Mouse (Mus musculus) CH12.LX (cell line): ENCODE data around the gene Ccdc122. TPM values are rescaled to one million over a fixed set of nuclear protein-coding genes. Genes with fewer than 3 reads are reported as not detected.

Experiments used
- DNase-seq: peaks from one replicate; pipeline ENCODE4 v3.0.0-alpha.2; 2013; ENCODE audit errors: extremely low read depth
- H3K27ac ChIP-seq: 2 replicates; pipeline ENCODE4 v1.5.1; 2012; ENCODE audit warnings: low read depth, mild to moderate bottlenecking, control low read depth, moderate library complexity; ENCODE audit not compliant: insufficient read depth
- H3K27me3 ChIP-seq: replicated peaks from 2 replicates; pipeline ENCODE3; 2012; ENCODE audit warnings: inconsistent platforms
- H3K36me3 ChIP-seq, 2 experiments: replicated peaks in 1 of 2; 2 replicates each; pipeline versions ENCODE3 to v1.6.1; 2012; ENCODE audit warnings: inconsistent platforms in 1 of 2, low read length in 1 of 2, mild to moderate bottlenecking in 1 of 2, mixed read lengths in 1 of 2, moderate library complexity in 1 of 2; ENCODE audit not compliant: control insufficient read depth in 1 of 2, insufficient read depth in 1 of 2
- H3K4me1 ChIP-seq, 2 experiments: 2 replicates each; pipeline ENCODE4 v1.6.1; 2012; ENCODE audit warnings: inconsistent platforms in 1 of 2, moderate library complexity in 1 of 2; ENCODE audit not compliant: insufficient read depth in 2 of 2, control insufficient read depth in 1 of 2
- H3K4me2 ChIP-seq: 2 replicates; pipeline ENCODE4 v1.6.1; 2012; ENCODE audit warnings: low read depth, mild to moderate bottlenecking, control low read depth; ENCODE audit not compliant: poor library complexity, insufficient read depth, severe bottlenecking
- H3K4me3 ChIP-seq, 3 experiments: fragments of 150-350 bp in 1 of 3; sonication (generic) in 1 of 3; replicated peaks in 1 of 3; 2 replicates each; pipeline versions ENCODE3 to v1.5.1; 2011 to 2012; ENCODE audit warnings: low read depth in 2 of 3, low read length in 2 of 3, mild to moderate bottlenecking in 2 of 3, moderate library complexity in 2 of 3, control low read depth in 1 of 3, improper control_type of control experiment in 1 of 3, inconsistent platforms in 1 of 3, mixed read lengths in 1 of 3; ENCODE audit not compliant: poor library complexity in 1 of 3
- H3K79me2 ChIP-seq: replicated peaks from 2 replicates; pipeline ENCODE4 v1.6.1; 2012; ENCODE audit warnings: mild to moderate bottlenecking, moderate library complexity; ENCODE audit not compliant: control insufficient read depth, poor library complexity, insufficient read depth, severe bottlenecking; ENCODE audit errors: extremely low read depth
- H3K9ac ChIP-seq: 2 replicates; pipeline ENCODE4 v1.6.1; 2012; ENCODE audit warnings: low read depth, mild to moderate bottlenecking, control low read depth, moderate library complexity; ENCODE audit not compliant: insufficient read depth
- H3K9me3 ChIP-seq: replicated peaks from 2 replicates; pipeline ENCODE3; 2012; ENCODE audit warnings: low read length, inconsistent platforms, mixed read lengths
- BHLHE40 ChIP-seq: IDR thresholded peaks from 2 replicates; pipeline ENCODE4 v1.6.1; 2011; ENCODE audit warnings: mild to moderate bottlenecking, low read depth, low read length, improper control_type of control experiment
- CHD1 ChIP-seq: IDR thresholded peaks from 2 replicates; pipeline ENCODE4 v1.6.1; 2012; ENCODE audit warnings: low read depth, low read length, improper control_type of control experiment, inconsistent platforms
- CHD2 ChIP-seq: IDR thresholded peaks from 2 replicates; pipeline ENCODE4 v1.6.1; 2011; ENCODE audit warnings: low read length, improper control_type of control experiment
- CTCF ChIP-seq, 2 experiments: IDR thresholded peaks in 1 of 2; conservative IDR thresholded peaks in 1 of 2; 2 replicates each; pipeline ENCODE4 v1.5.1; 2011 to 2012; ENCODE audit warnings: low read depth in 2 of 2, low read length in 2 of 2, improper control_type of control experiment in 1 of 2, inconsistent platforms in 1 of 2, mild to moderate bottlenecking in 1 of 2, moderate library complexity in 1 of 2
- ELF1 ChIP-seq: IDR thresholded peaks from 2 replicates; pipeline ENCODE4 v1.6.1; 2014; ENCODE audit warnings: low read depth, mild to moderate bottlenecking, inconsistent platforms, low read length, improper control_type of control experiment
- EP300 ChIP-seq: IDR thresholded peaks from 2 replicates; pipeline ENCODE4 v1.6.1; 2011; ENCODE audit warnings: low read length, improper control_type of control experiment
- ETS1 ChIP-seq: conservative IDR thresholded peaks from 2 replicates; pipeline ENCODE4 v1.6.1; 2012; ENCODE audit warnings: low read depth, mild to moderate bottlenecking, inconsistent platforms, low read length, improper control_type of control experiment, moderate library complexity
- HCFC1 ChIP-seq: IDR thresholded peaks from 2 replicates; pipeline ENCODE4 v1.6.1; 2012; ENCODE audit warnings: low read depth, mild to moderate bottlenecking, inconsistent platforms, low read length, improper control_type of control experiment
- IRF4 ChIP-seq: IDR thresholded peaks from 2 replicates; pipeline ENCODE4 v1.6.1; 2014; ENCODE audit warnings: low read depth, mild to moderate bottlenecking, inconsistent platforms, low read length, improper control_type of control experiment
- JUN ChIP-seq: IDR thresholded peaks from 2 replicates; pipeline ENCODE4 v1.6.1; 2011; ENCODE audit warnings: low read depth, mild to moderate bottlenecking, low read length, improper control_type of control experiment, moderate library complexity; ENCODE audit not compliant: insufficient read depth
- JUND ChIP-seq: conservative IDR thresholded peaks from 2 replicates; pipeline ENCODE4 v1.6.1; 2011; ENCODE audit warnings: low read depth, low read length, improper control_type of control experiment
- KAT2A ChIP-seq: IDR thresholded peaks from 2 replicates; pipeline ENCODE4 v1.6.1; 2012; ENCODE audit warnings: low read length, improper control_type of control experiment, inconsistent platforms; ENCODE audit not compliant: insufficient replicate concordance
- MAFK ChIP-seq: IDR thresholded peaks from 2 replicates; pipeline ENCODE4 v1.6.1; 2011; ENCODE audit warnings: low read length, improper control_type of control experiment; ENCODE audit not compliant: insufficient replicate concordance
- MAX ChIP-seq: IDR thresholded peaks from 2 replicates; pipeline ENCODE4 v1.6.1; 2011; ENCODE audit warnings: low read length, improper control_type of control experiment
- MAZ ChIP-seq: IDR thresholded peaks from 2 replicates; pipeline ENCODE4 v1.6.1; 2012; ENCODE audit warnings: low read depth, mild to moderate bottlenecking, inconsistent platforms, low read length, improper control_type of control experiment, moderate library complexity
- MEF2A ChIP-seq: IDR thresholded peaks from 2 replicates; pipeline ENCODE4 v1.6.1; 2014; ENCODE audit warnings: low read depth, mild to moderate bottlenecking, inconsistent platforms, low read length, improper control_type of control experiment, borderline replicate concordance
- MXI1 ChIP-seq: IDR thresholded peaks from 2 replicates; pipeline ENCODE4 v1.6.1; 2011; ENCODE audit warnings: mild to moderate bottlenecking, low read depth, low read length, improper control_type of control experiment
- MYC ChIP-seq: IDR thresholded peaks from 2 replicates; pipeline ENCODE4 v1.6.1; 2011; ENCODE audit warnings: low read depth, mild to moderate bottlenecking, improper control_type of control experiment, low read length
- NELFE ChIP-seq: IDR thresholded peaks from 2 replicates; pipeline ENCODE4 v1.6.1; 2011; ENCODE audit warnings: low read depth, low read length, improper control_type of control experiment
- NRF1 ChIP-seq: IDR thresholded peaks from 2 replicates; pipeline ENCODE4 v1.6.1; 2014; ENCODE audit warnings: low read depth, mild to moderate bottlenecking, inconsistent platforms, low read length, improper control_type of control experiment, moderate library complexity
- PAX5 ChIP-seq: IDR thresholded peaks from 2 replicates; pipeline ENCODE4 v1.6.1; 2012; ENCODE audit warnings: low read length, inconsistent platforms, mixed read lengths
- POLR2A ChIP-seq: IDR thresholded peaks from 2 replicates; pipeline ENCODE4 v1.6.1; 2011; ENCODE audit warnings: low read depth, mild to moderate bottlenecking, improper control_type of control experiment, low read length
- RAD21 ChIP-seq: IDR thresholded peaks from 2 replicates; pipeline ENCODE4 v1.6.1; 2011; ENCODE audit warnings: low read depth, mild to moderate bottlenecking, low read length, improper control_type of control experiment, moderate library complexity
- RCOR1 ChIP-seq: conservative IDR thresholded peaks from 2 replicates; pipeline ENCODE4 v1.6.1; 2012; ENCODE audit warnings: low read depth, mild to moderate bottlenecking, inconsistent platforms, low read length, improper control_type of control experiment
- SIN3A ChIP-seq: IDR thresholded peaks from 2 replicates; pipeline ENCODE4 v1.6.1; 2012; ENCODE audit warnings: low read length, improper control_type of control experiment, inconsistent platforms
- SMC3 ChIP-seq: IDR thresholded peaks from 2 replicates; pipeline ENCODE4 v1.6.1; 2011; ENCODE audit warnings: low read depth, low read length, improper control_type of control experiment
- TBP ChIP-seq: conservative IDR thresholded peaks from 2 replicates; pipeline ENCODE4 v1.6.1; 2011; ENCODE audit warnings: low read depth, low read length, improper control_type of control experiment
- TCF12 ChIP-seq: IDR thresholded peaks from 2 replicates; pipeline ENCODE4 v1.6.1; 2014; ENCODE audit warnings: low read depth, mild to moderate bottlenecking, inconsistent platforms, low read length, improper control_type of control experiment
- UBTF ChIP-seq: IDR thresholded peaks from 2 replicates; pipeline ENCODE4 v1.6.1; 2012; ENCODE audit warnings: low read depth, mild to moderate bottlenecking, inconsistent platforms, low read length, improper control_type of control experiment, moderate library complexity
- USF1 ChIP-seq: IDR thresholded peaks from 2 replicates; pipeline ENCODE4 v1.6.1; 2014; ENCODE audit warnings: low read depth, mild to moderate bottlenecking, inconsistent platforms, low read length, improper control_type of control experiment
- USF2 ChIP-seq: conservative IDR thresholded peaks from 2 replicates; pipeline ENCODE4 v1.6.1; 2011; ENCODE audit warnings: low read depth, low read length, improper control_type of control experiment
- ZC3H11A ChIP-seq: IDR thresholded peaks from 2 replicates; pipeline ENCODE4 v1.6.1; 2012; ENCODE audit warnings: low read depth, mild to moderate bottlenecking, inconsistent platforms, low read length, improper control_type of control experiment
- ZMIZ1 ChIP-seq: IDR thresholded peaks from 2 replicates; pipeline ENCODE4 v1.6.1; 2012; ENCODE audit warnings: low read depth, mild to moderate bottlenecking, inconsistent platforms, low read length, improper control_type of control experiment
- ZNF384 ChIP-seq: IDR thresholded peaks from 2 replicates; pipeline ENCODE4 v1.6.1; 2012; ENCODE audit warnings: low read depth, low read length, improper control_type of control experiment, inconsistent platforms
- dilution Hi-C: fragments of 300-500 bp; cut with MboI; formaldehyde crosslinking; loops from 2 replicates; pipeline ENCODE4 v1.14.3; 2020; ENCODE audit warnings: low sequenced_read_pairs; ENCODE audit not compliant: extremely low pct_unique_long_range_greater_than_20kb, extremely low pct_ligation_motif_present
- in situ Hi-C: fragments of 300-500 bp; cut with MboI; formaldehyde crosslinking; loops from 3 replicates; pipeline ENCODE4 v1.14.3; 2019; ENCODE audit warnings: low sequenced_read_pairs, low pct_ligation_motif_present, low pct_unique_long_range_greater_than_20kb, mixed read lengths
- polyA plus RNA-seq: library from polyadenylated mRNA; unstranded; fragments of >175 nt; gene quantifications from 2 replicates; pipeline ENCODE4 v1.2.1, GENCODE M21; 2012; ENCODE audit warnings: low read depth; ENCODE audit not compliant: insufficient read length
- total RNA-seq, 2 experiments: library from RNA; depleted of rRNA; stranded (reverse); fragments of 300-350 nt in 1 of 2; fragments of >200 nt in 1 of 2; gene quantifications; 2 replicates each; pipeline ENCODE4 v1.2.3; 2012 to 2014

Gene Ccdc122
- total and polyA plus RNA-seq, 3 experiments = 4.7 to 21.8 (median 11.6) TPM

GRCm38 (mm10) chr14:77034175-77034915 is 2.2 kb upstream of the Ccdc122 start:
- H3K27ac ChIP-seq = peak overlapping the region; percentile 85
- no peaks in the 10 kb centered on the region for H3K27me3 ChIP-seq
- TF ChIP-seq SIN3A (peak; percentile 98), NELFE (0 out of 2 replicates have a peak, but pooled peaks have one; percentile 36), ETS1 (peak; percentile 90), IRF4 (peak; percentile 85), ELF1 (peak; percentile 53), EP300 (peak; percentile 89), ZNF384 (peak; percentile 69), ZMIZ1 (0 out of 2 replicates have a peak, but pooled peaks have one; percentile 35), MAZ (peak; percentile 70; the same call in 1 of the 2 replicates), POLR2A (peak; percentile 1; the same call in 1 of the 2 replicates), CTCF (conservative IDR thresholded peaks at IDR 0.05 in 1 of 2, IDR thresholded peaks at IDR 0.05 in 1 of 2; ENCODE audit: low read depth in 2 of 2, low read length in 2 of 2) (no peak), CHD2 (no peak), PAX5 (no peak), USF1 (no peak), MYC (0 out of 2 replicates have a peak, but pooled peaks have one; percentile 35), TCF12 (peak; percentile 69), BHLHE40 (peak; percentile 72), HCFC1 (peak; percentile 51; the same call in 1 of the 2 replicates), UBTF (no peak), ZC3H11A (no peak), TBP (peak; percentile 89), JUND (peak; percentile 87), MAX (no peak), SMC3 (no peak), MEF2A (peak; percentile 74; the same call in 1 of the 2 replicates), MAFK (peak; percentile 11; the same call in 1 of the 2 replicates), NRF1 (no peak), RAD21 (no peak; the same call in 1 of the 2 replicates), KAT2A (no peak), MXI1 (peak; percentile 77; the same call in 1 of the 2 replicates), JUN (peak; percentile 92), RCOR1 (peak; percentile 71; the same call in 1 of the 2 replicates), CHD1 (peak; percentile 87; the same call in 1 of the 2 replicates), USF2 (no peak)
- H3K9me3 ChIP-seq = no peaks in the 10 kb centered on the region
- peak overlapping the region; percentile 74 to 79 (median 79) for H3K4me3 ChIP-seq
- H3K4me2 ChIP-seq = peak overlapping the region; percentile 98
- in situ Hi-C loops (loop anchor here (5.0 kb wide), 1 partner anchor 108 kb away; no protein-coding TSS in a partner anchor), dilution Hi-C loops (no loop called here)
- H3K4me1 ChIP-seq = peaks cover 8 to 39% of the 10 kb centered on the region in 2 experiments
- peak overlapping the region; percentile 96 for H3K9ac ChIP-seq
- peak; percentile 85 for DNase-seq
- peaks cover 22 to 32% of the 10 kb centered on the region in 2 experiments for H3K36me3 ChIP-seq
- H3K79me2 ChIP-seq = peaks cover 11% of the 10 kb centered on the region
